Mouse (Mus musculus) hindbrain, embryonic 15.5 days (tissue): ENCODE measurements around the gene Rpl26. TPM values are rescaled to one million over a fixed set of nuclear protein-coding genes. Genes with fewer than 3 reads are reported as not detected.

Experiments used
- ATAC-seq: fragments of 200-750 bp; cut with Nextera tagmentation; 2 replicates; pipeline ENCODE4 v1.8.0; 2017; ENCODE audit warnings: low read depth, moderate number of reproducible peaks, moderate TSS enrichment; ENCODE audit not compliant: low FRiP score
- H3K27ac ChIP-seq: fragments of 300-500 bp; sonication (generic); replicated peaks from 2 replicates; pipeline ENCODE4 v1.5.1; 2015; ENCODE audit warnings: mild to moderate bottlenecking, inconsistent platforms
- H3K27me3 ChIP-seq: fragments of 300-500 bp; sonication (generic); 2 replicates; pipeline ENCODE4 v1.6.1; 2015; ENCODE audit warnings: control low read depth, inconsistent platforms
- H3K36me3 ChIP-seq: fragments of 300-500 bp; sonication (generic); 2 replicates; pipeline ENCODE4 v1.6.1; 2015; ENCODE audit warnings: control low read depth, inconsistent platforms
- H3K4me1 ChIP-seq: fragments of 300-500 bp; sonication (generic); replicated peaks from 2 replicates; pipeline ENCODE4 v1.6.1; 2015; ENCODE audit warnings: control low read depth, inconsistent platforms
- H3K4me2 ChIP-seq: fragments of 300-500 bp; sonication (generic); 2 replicates; pipeline ENCODE4 v1.6.1; 2015; ENCODE audit warnings: moderate library complexity, mild to moderate bottlenecking, inconsistent platforms
- H3K4me3 ChIP-seq: fragments of 300-500 bp; sonication (generic); 2 replicates; pipeline ENCODE4 v1.5.1; 2015; ENCODE audit warnings: mild to moderate bottlenecking, inconsistent platforms
- H3K9ac ChIP-seq: fragments of 300-500 bp; sonication (generic); 2 replicates; pipeline ENCODE4 v1.6.1; 2015; ENCODE audit warnings: inconsistent platforms
- H3K9me3 ChIP-seq: fragments of 300-500 bp; sonication (generic); 2 replicates; pipeline ENCODE4 v1.6.1; 2016; ENCODE audit warnings: control low read depth, inconsistent platforms
- WGBS: fragments of 180-500 bp; shearing (Covaris S2); methylation state at CpG from one replicate; pipeline ENCODE4 v1.1.7; 2015; 5-methylcytosine and 5-hydroxymethylcytosine counted together
- polyA plus RNA-seq: library from polyadenylated mRNA; unstranded; fragments of >200 nt; fragmentation: Nextera tagmentation; extraction: Ambion mirVana; gene quantifications from 2 replicates; pipeline ENCODE4 v1.2.1, GENCODE M21; 2015

Rpl26 gene
- 557 and 622 TPM in 2 replicates for polyA plus RNA-seq

- peaks cover 38% of the 10 kb centered on the region for H3K36me3 ChIP-seq
- H3K4me1 ChIP-seq, result peaks cover 17% of the 10 kb centered on the region
- peak within 1 kb of the TSS; percentile 92 for H3K27ac ChIP-seq
- H3K9me3 ChIP-seq, result no peaks in the 10 kb centered on the region
- under 1% methylated on average over 52 of the region's 52 CpGs for WGBS
- peak within 1 kb of the TSS; percentile 57 for H3K4me2 ChIP-seq
- H3K4me3 ChIP-seq, result peak within 1 kb of the TSS; percentile 73
- H3K9ac ChIP-seq, result peak within 1 kb of the TSS; percentile 83
- ATAC-seq, result peak; percentile 88
- no peaks in the 10 kb centered on the region for H3K27me3 ChIP-seq
Observed at GRCm38 (mm10) chr11:68901351-68902046, at the start of gene Rpl26. Rpl26 (plus strand) TSS chr11:68901583.

- H3K36me3 ChIP-seq, result no peaks in the 10 kb centered on the region
- H3K27ac ChIP-seq, result peak overlapping the region; percentile 94
- H3K4me2 ChIP-seq, result peak overlapping the region; percentile 85
- peak overlapping the region; percentile 92 for H3K9ac ChIP-seq
- H3K27me3 ChIP-seq, result no peaks in the 10 kb centered on the region
- H3K4me1 ChIP-seq, result peaks cover 38% of the 10 kb centered on the region
- whole genome bisulfite sequencing, result 5% methylated on average over 13 of the region's 13 CpGs
- no peak for ATAC-seq
- H3K9me3 ChIP-seq, result no peaks in the 10 kb centered on the region
- H3K4me3 ChIP-seq, result peak overlapping the region; percentile 90
Observed at GRCm38 (mm10) chr11:68851644-68852485, 49.5 kb upstream of the Rpl26 start.

- peak overlapping the region; percentile 92 for H3K9ac ChIP-seq
- no peaks in the 10 kb centered on the region for H3K36me3 ChIP-seq
- no peak; the same call in 1 of the 2 replicates for ATAC-seq
- no peaks in the 10 kb centered on the region for H3K9me3 ChIP-seq
- H3K27ac ChIP-seq, result peak overlapping the region; percentile 94
- no peaks in the 10 kb centered on the region for H3K27me3 ChIP-seq
- H3K4me3 ChIP-seq, result peak overlapping the region; percentile 90
- peaks cover 38% of the 10 kb centered on the region for H3K4me1 ChIP-seq
- under 1% methylated on average over 36 of the region's 36 CpGs for WGBS
- peak overlapping the region; percentile 85 for H3K4me2 ChIP-seq
Observed at GRCm38 (mm10) chr11:68852486-68852901, 48.9 kb upstream of the Rpl26 start.

GRCm38 (mm10) chr11:68852932-68853409 lies 48.4 kb upstream of the Rpl26 start:
- ATAC-seq, result peak; percentile 100
- H3K4me3 ChIP-seq, result peak overlapping the region; percentile 90
- H3K4me2 ChIP-seq, result peak overlapping the region; percentile 85
- no peaks in the 10 kb centered on the region for H3K9me3 ChIP-seq
- WGBS, result 0% methylated on average over 37 of the region's 42 CpGs
- H3K27ac ChIP-seq, result peak overlapping the region; percentile 94
- peak overlapping the region; percentile 92 for H3K9ac ChIP-seq
- H3K27me3 ChIP-seq, result no peaks in the 10 kb centered on the region
- peaks cover 38% of the 10 kb centered on the region for H3K4me1 ChIP-seq
- H3K36me3 ChIP-seq, result no peaks in the 10 kb centered on the region

GRCm38 (mm10) chr11:68853611-68854401 lies 47.6 kb upstream of the Rpl26 start:
- H3K9me3 ChIP-seq, result no peaks in the 10 kb centered on the region
- H3K4me1 ChIP-seq, result peaks cover 38% of the 10 kb centered on the region
- peak overlapping the region; percentile 39 for H3K9ac ChIP-seq
- peak overlapping the region; percentile 94 for H3K27ac ChIP-seq
- H3K4me2 ChIP-seq, result peak overlapping the region; percentile 85
- WGBS, result 51% methylated on average over 14 of the region's 14 CpGs
- no peak for ATAC-seq
- H3K27me3 ChIP-seq, result no peaks in the 10 kb centered on the region
- H3K4me3 ChIP-seq, result peak overlapping the region; percentile 90
- H3K36me3 ChIP-seq, result no peaks in the 10 kb centered on the region

GRCm38 (mm10) chr11:68854621-68855020 lies 46.8 kb upstream of the Rpl26 start:
- H3K4me1 ChIP-seq, result peaks cover 36% of the 10 kb centered on the region
- no peak overlapping the region for H3K4me2 ChIP-seq
- H3K27ac ChIP-seq, result no peak overlapping the region
- no peaks in the 10 kb centered on the region for H3K9me3 ChIP-seq
- ATAC-seq, result no peak
- H3K9ac ChIP-seq, result no peak overlapping the region
- H3K4me3 ChIP-seq, result no peak overlapping the region
- H3K27me3 ChIP-seq, result no peaks in the 10 kb centered on the region
- WGBS, result 93% methylated on average over 3 of the region's 3 CpGs
- no peaks in the 10 kb centered on the region for H3K36me3 ChIP-seq

- H3K36me3 ChIP-seq, result no peaks in the 10 kb centered on the region
- ATAC-seq, result no peak
- no peak overlapping the region for H3K27ac ChIP-seq
- H3K27me3 ChIP-seq, result no peaks in the 10 kb centered on the region
- peaks cover 10% of the 10 kb centered on the region for H3K4me1 ChIP-seq
- no peak overlapping the region for H3K4me3 ChIP-seq
- H3K4me2 ChIP-seq, result no peak overlapping the region
- no peak overlapping the region for H3K9ac ChIP-seq
- WGBS, result 91% methylated on average over 3 of the region's 3 CpGs
- H3K9me3 ChIP-seq, result no peaks in the 10 kb centered on the region
Observed at GRCm38 (mm10) chr11:68857329-68857728, 44.1 kb upstream of the Rpl26 start.

- Histone ChIP-seq H3K4me3 (no peak overlapping the region), H3K9me3 (no peaks in the 10 kb centered on the region), H3K27ac (no peak overlapping the region), H3K4me1 (no peaks in the 10 kb centered on the region), H3K9ac (no peak overlapping the region), H3K4me2 (no peak overlapping the region), H3K36me3 (no peaks in the 10 kb centered on the region), H3K27me3 (no peaks in the 10 kb centered on the region; the same call in 1 of the 2 replicates)
- no peak for ATAC-seq
- WGBS, result 87% methylated on average over 8 of the region's 8 CpGs
Observed at GRCm38 (mm10) chr11:68859943-68860593, 41.3 kb upstream of the Rpl26 start.

- WGBS, result 77% methylated on average over 2 of the region's 2 CpGs
- no peak overlapping the region for H3K4me3 ChIP-seq
- H3K4me2 ChIP-seq, result no peak overlapping the region
- H3K36me3 ChIP-seq, result no peaks in the 10 kb centered on the region
- no peaks in the 10 kb centered on the region for H3K9me3 ChIP-seq
- H3K27me3 ChIP-seq, result no peaks in the 10 kb centered on the region; the same call in 1 of the 2 replicates
- ATAC-seq, result no peak
- no peaks in the 10 kb centered on the region for H3K4me1 ChIP-seq
- no peak overlapping the region for H3K9ac ChIP-seq
- H3K27ac ChIP-seq, result no peak overlapping the region
Observed at GRCm38 (mm10) chr11:68862260-68862659, 39.1 kb upstream of the Rpl26 start.

GRCm38 (mm10) chr11:68863631-68864091 lies 37.7 kb upstream of the Rpl26 start:
- Histone ChIP-seq H3K36me3 (no peaks in the 10 kb centered on the region), H3K27me3 (no peaks in the 10 kb centered on the region; the same call in 1 of the 2 replicates), H3K4me3 (no peak overlapping the region), H3K9me3 (no peaks in the 10 kb centered on the region), H3K9ac (no peak overlapping the region), H3K4me2 (no peak overlapping the region), H3K27ac (no peak overlapping the region), H3K4me1 (no peaks in the 10 kb centered on the region)
- WGBS, result 84% methylated on average over 4 of the region's 4 CpGs
- no peak for ATAC-seq

GRCm38 (mm10) chr11:68864544-68865189 lies 36.7 kb upstream of the Rpl26 start:
- Histone ChIP-seq H3K4me3 (no peak overlapping the region), H3K4me2 (no peak overlapping the region), H3K4me1 (no peaks in the 10 kb centered on the region), H3K27me3 (no peaks in the 10 kb centered on the region; the same call in 1 of the 2 replicates), H3K36me3 (no peaks in the 10 kb centered on the region), H3K9me3 (no peaks in the 10 kb centered on the region), H3K9ac (no peak overlapping the region), H3K27ac (no peak overlapping the region)
- WGBS, result 54% methylated on average over 9 of the region's 9 CpGs
- no peak for ATAC-seq
